Mouse (Mus musculus) C2C12 (cell line): ENCODE data around the gene Surf4. TPM values are rescaled to one million over a fixed set of nuclear protein-coding genes. Genes with fewer than 3 reads are reported as not detected.
"Not testable (repeated sequence)": the region's sequence is repeated elsewhere in the genome, so short reads cannot be mapped to it uniquely, and the experiment has no call there.

Experiments used
- H3K27me3 ChIP-seq: one replicate; pipeline ENCODE4 v1.6.1; 2011; ENCODE audit not compliant: control insufficient read depth, insufficient read depth, insufficient read length
- H3K36me3 ChIP-seq: one replicate; pipeline ENCODE4 v1.6.1; 2011; ENCODE audit not compliant: control insufficient read depth, insufficient read depth
- H3K4me3 ChIP-seq: one replicate; pipeline ENCODE4 v1.5.1; 2011; ENCODE audit warnings: mild to moderate bottlenecking, control low read depth; ENCODE audit not compliant: poor library complexity, insufficient read depth, severe bottlenecking
- H3K79me2 ChIP-seq: one replicate; pipeline ENCODE4 v1.6.1; 2011; ENCODE audit not compliant: control insufficient read depth, insufficient read depth
- H3K79me3 ChIP-seq: one replicate; pipeline ENCODE4 v1.6.1; 2011; ENCODE audit warnings: low read depth, control low read depth
- H3ac ChIP-seq: one replicate; pipeline ENCODE3; 2011; ENCODE audit warnings: low read depth; ENCODE audit not compliant: control insufficient read depth, insufficient read length
- CEBPB ChIP-seq: IDR thresholded peaks from one replicate; pipeline ENCODE4 v1.6.1; 2011; ENCODE audit warnings: low read depth, mild to moderate bottlenecking, control low read depth, moderate library complexity
- CTCF ChIP-seq: IDR thresholded peaks from one replicate; pipeline ENCODE4 v1.5.1; 2011; ENCODE audit not compliant: control insufficient read depth, insufficient read depth, insufficient read length
- FOSL1 ChIP-seq: IDR thresholded peaks from one replicate; pipeline ENCODE4 v1.8.0; 2011; ENCODE audit warnings: mild to moderate bottlenecking, low read length; ENCODE audit not compliant: poor library complexity, insufficient read depth, severe bottlenecking
- MAX ChIP-seq: IDR thresholded peaks from one replicate; pipeline ENCODE4 v1.6.1; 2011; ENCODE audit warnings: mild to moderate bottlenecking, control low read depth
- MYOD1 ChIP-seq: IDR thresholded peaks from one replicate; pipeline ENCODE4 v1.6.1; 2011; ENCODE audit warnings: low read depth; ENCODE audit not compliant: control insufficient read depth, insufficient read length
- MYOG ChIP-seq: IDR thresholded peaks from one replicate; pipeline ENCODE4 v1.6.1; 2011; ENCODE audit not compliant: control insufficient read depth, insufficient read length; ENCODE audit errors: extremely low read depth
- USF1 ChIP-seq: IDR thresholded peaks from one replicate; pipeline ENCODE4 v1.6.1; 2011; ENCODE audit warnings: low read depth, mild to moderate bottlenecking, control low read depth, moderate library complexity
- polyA plus RNA-seq: library from polyadenylated mRNA; unstranded; fragments of >200 nt; fragmentation: generic; extraction: Trizol; gene quantifications from one replicate; pipeline ENCODE4 v1.2.1, GENCODE M21; 2012; ENCODE audit warnings: missing spikeins

Gene Surf4
- polyA plus RNA-seq, 1 experiment, result 165 TPM

DNA sequence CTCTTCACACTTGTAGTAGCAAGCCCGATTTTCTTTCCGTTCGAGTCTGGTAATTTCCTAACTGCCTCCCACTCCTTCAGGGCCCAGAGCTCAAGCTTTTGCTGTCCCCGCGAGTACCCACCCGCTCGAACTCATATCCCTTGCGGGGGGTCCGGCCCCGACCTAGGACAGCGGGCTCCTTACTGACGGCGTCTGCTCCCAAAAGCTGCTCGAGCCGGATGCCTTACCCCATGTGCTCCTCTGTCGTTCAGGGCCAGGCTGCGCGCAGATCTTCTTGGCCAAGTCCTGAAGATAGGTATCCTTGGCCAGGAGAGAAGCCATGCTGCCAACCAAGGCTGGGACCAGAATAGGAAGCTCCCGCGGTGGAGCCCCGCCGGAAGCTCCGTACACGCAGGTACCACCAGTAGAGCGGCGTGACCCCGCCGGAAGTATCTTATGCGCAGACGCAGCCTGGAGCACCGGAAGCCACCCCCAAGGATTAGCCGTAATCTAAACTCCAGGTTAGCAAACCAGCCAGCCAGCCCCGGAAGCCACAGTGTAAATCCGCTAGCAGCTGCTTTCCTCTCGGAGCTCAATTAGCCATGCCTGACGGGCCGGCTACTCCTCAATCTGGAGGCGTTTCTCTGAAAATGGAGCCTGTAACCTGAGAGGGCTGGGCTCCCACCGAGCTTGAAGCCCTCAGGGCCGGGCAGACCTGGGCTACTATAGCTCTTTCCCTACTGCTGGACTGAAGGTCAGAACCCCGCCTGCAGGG lies 31.1 kb downstream of the Surf4 start, which contains the start of gene Surf6:
Gene Surf6 (minus strand): TSS at position 413 of the 754 bp plus-strand sequence.
- Histone ChIP-seq H3K27me3 (no peaks in the 10 kb centered on the region), H3K79me2 (peaks cover 95% of the 10 kb centered on the region), H3K4me3 (peak within 1 kb of the TSS; percentile 89), H3K36me3 (peaks cover 67% of the 10 kb centered on the region), H3K79me3 (peaks cover 49% of the 10 kb centered on the region), H3ac (peak within 1 kb of the TSS; percentile 93)
- TF ChIP-seq MAX (peak; percentile 86), USF1 (no peak), MYOD1 (peak; percentile 66), CEBPB (no peak)

DNA sequence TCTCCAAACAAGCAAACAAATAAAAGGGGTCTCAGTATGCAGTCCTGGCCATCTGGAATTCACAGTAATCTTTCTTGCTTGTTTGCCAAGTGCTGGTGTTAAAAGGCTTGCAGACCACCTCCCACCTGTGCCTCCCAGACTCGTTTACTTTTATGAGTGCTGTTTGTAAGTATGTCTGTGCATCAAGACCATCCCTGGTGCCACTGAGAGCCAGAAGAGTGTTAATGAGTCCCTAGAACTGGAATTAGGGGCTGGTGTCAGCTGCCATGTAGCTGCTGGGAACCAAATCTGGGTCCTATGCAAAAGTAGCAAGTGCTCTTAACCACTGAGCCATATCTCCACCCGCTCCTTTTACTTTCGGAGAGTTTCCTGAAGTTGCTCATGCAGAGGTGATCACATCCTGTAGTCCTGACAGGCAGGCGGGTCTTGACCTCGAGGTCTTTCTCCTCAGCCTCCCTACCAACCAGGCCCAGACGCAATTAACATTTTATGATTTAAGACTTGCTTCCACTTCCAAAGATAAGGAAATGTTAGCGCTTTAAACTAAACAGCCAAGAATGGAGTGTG lies 31.8 kb downstream of the Surf4 start:
- peaks cover 44% of the 10 kb centered on the region for H3K79me3 ChIP-seq
- H3K27me3 ChIP-seq, result no peaks in the 10 kb centered on the region
- peak overlapping the region; percentile 89 for H3K4me3 ChIP-seq
- H3K36me3 ChIP-seq, result peaks cover 67% of the 10 kb centered on the region
- peaks cover 88% of the 10 kb centered on the region for H3K79me2 ChIP-seq
- no peak for TF ChIP-seq CEBPB
- no peak for TF ChIP-seq MYOD1
- no peak for TF ChIP-seq FOSL1
- no peak for TF ChIP-seq USF1
- TF ChIP-seq MAX, result no peak
- TF ChIP-seq CTCF, result no peak
- TF ChIP-seq MYOG, result no peak
- H3ac ChIP-seq, result peak overlapping the region; percentile 93

DNA sequence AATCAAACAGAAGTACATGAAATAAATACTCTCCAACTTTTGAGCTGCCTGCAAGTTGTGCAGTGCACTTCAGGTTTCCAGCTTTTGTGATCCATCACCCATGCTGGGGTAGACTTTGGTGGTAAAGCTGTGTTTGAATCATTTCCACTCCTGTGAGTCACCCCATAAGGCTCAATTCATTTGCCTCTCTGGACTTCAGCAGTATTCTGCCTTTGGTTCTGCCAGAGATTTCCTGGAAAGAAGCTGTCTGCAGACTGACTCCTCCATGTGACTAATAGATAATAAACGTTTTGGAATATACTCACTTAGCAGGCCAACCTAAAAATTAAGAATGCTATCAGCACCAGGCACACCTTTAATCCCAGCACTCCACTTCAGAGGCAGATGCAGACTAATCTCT lies 33.0 kb downstream of the Surf4 start:
- Histone ChIP-seq H3K79me3 (peaks cover 34% of the 10 kb centered on the region), H3K79me2 (peaks cover 76% of the 10 kb centered on the region), H3K27me3 (no peaks in the 10 kb centered on the region), H3ac (no peak overlapping the region), H3K4me3 (no peak overlapping the region), H3K36me3 (peaks cover 67% of the 10 kb centered on the region)
- TF ChIP-seq MYOD1 (no peak), MYOG (no peak), CEBPB (no peak), FOSL1 (no peak), CTCF (no peak), MAX (no peak), USF1 (no peak)

DNA sequence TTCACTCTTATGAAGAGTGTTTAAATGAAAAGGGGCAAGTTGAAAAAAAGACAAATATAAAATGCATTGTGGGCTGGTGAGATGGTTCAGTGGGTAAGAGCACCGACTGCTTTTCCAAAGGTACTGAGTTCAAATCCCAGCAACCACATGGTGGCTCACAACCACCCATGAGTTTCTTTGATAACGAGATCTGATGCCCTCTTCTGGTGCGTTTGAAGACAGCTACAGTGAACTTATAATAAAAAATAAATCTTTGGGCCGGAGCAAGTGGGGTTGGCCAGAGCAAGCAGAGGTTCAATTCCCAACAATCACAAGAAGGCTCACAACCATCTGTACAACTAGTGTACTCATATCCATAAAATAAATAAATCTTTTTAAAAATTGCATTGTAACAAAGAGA lies 37.8 kb downstream of the Surf4 start:
- Histone ChIP-seq H3K36me3 (peaks cover 96% of the 10 kb centered on the region), H3K79me3 (peaks cover 17% of the 10 kb centered on the region), H3K79me2 (peaks cover 28% of the 10 kb centered on the region), H3K27me3 (no peaks in the 10 kb centered on the region), H3ac (no peak overlapping the region), H3K4me3 (no peak overlapping the region)
- TF ChIP-seq CTCF, result no peak
- TF ChIP-seq CEBPB, result no peak
- TF ChIP-seq MYOD1, result no peak
- no peak for TF ChIP-seq FOSL1
- TF ChIP-seq MAX, result no peak
- no peak for TF ChIP-seq MYOG
- TF ChIP-seq USF1, result no peak

DNA sequence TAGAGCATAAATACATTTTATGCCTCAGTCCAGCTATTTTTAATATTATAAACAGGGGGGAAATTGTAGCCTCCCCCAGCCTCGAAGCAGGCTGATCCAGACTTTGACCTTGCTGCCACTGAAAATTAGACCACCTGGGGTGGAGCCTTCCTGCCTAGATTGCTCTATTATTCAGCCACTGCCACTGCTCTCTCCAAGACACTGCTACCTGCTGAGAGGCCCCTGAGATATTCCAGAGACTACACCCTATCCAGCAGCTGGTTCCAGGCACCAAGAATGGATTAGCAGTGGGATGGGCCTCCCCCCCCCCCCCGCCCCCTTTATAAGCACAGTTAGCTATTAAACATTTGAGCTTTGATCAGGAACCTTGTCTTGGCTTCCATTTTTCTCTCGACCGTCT lies 47.6 kb downstream of the Surf4 start:
- H3K79me3 ChIP-seq, H3K27me3 ChIP-seq, H3K4me3 ChIP-seq, H3K79me2 ChIP-seq, H3ac ChIP-seq: not testable (repeated sequence)
- H3K36me3 ChIP-seq, result peaks cover 26% of the 10 kb centered on the region

DNA sequence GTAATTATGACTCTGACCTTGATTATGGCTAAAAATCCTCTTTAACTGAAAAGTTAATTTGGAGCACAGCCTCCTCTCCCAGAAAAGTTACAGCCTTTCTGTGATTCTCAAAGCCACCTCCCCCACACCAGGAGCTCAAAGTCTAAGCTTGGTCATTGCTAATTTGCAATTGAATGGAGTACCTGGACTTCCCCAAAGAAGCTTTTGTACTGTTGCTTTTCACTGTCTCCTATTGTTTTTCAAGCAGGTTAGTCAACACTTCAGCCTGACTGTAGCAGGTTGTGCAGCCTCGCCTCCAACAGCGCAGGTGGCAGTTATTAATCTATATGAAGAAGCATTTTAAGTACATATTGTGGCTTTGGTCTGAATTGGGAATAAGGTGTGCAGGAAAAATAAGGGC lies 48.2 kb downstream of the Surf4 start:
- peaks cover 19% of the 10 kb centered on the region for H3K36me3 ChIP-seq
- not testable (repeated sequence) for H3K79me2 ChIP-seq, H3K4me3 ChIP-seq, H3K27me3 ChIP-seq, H3ac ChIP-seq, H3K79me3 ChIP-seq
